Mouse (Mus musculus): ENCODE measurements at regions not wholly inside any gene's neighbourhood (a gene's known extent, or its start where the extent isn't known, plus 50 kb on each side); places are given as distances from the start of the nearest gene placed in this dataset.

DNA sequence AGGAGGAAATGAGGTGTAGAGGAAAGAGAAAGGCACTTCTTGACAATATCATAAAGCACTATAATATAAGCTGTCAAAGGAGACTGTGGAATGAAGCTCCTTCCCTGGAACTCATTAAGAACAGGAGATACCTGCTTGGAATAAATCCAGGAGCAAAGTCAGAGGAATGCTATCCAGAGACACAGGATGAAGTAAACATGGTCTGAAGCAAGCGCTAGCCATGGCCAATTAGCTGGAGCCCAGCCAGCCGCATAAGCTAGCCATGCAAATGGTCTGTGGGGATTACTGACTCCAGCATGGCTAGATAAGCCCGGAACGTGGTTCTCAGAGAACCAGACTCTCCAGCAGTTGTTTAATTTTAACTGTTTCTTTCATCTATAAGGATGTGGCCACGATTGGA, 54.9 kb upstream of the Gpc3 start:
- DNase-seq, result no peak

DNA sequence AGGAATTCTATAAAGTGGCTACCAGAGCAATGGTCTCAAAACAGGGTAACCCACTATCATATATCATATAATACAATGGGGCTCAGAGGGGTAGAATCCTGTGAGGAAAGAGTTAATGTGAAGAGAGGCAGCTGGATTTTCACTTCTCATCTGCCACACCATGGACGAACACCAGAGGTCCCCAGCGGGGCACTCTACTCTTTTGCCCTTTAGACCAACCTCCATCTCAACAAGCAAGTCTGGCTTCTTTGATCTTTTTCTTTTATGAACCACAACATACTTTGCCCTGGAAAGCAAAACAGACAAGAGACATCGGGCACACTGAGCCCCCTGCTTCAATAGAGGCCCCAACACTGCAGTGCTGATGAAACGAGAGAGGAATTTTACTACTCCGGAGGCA, 65.3 kb upstream of the Gpc3 start:
- DNase-seq, result peak; percentile 63

DNA sequence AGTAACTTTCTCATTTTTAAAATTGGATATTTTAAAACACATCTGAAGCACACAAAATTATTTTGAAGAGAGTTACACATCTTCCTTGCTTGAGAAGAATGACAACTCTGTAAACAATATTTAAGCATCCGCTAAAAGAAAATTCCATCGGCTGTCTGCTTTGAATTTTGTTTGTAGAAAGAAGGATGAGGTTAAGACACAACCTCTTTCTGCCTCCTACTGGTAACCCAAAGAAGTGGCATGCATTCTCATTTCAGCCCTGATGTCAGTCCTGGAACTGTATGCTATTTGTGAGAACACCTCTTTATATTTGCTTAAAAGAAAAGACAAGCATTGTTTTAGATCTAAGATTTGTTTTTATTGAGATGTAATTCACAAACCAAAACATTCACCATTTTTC, 80.6 kb upstream of the Gpc3 start:
- DNase-seq, result peak; percentile 25

DNA sequence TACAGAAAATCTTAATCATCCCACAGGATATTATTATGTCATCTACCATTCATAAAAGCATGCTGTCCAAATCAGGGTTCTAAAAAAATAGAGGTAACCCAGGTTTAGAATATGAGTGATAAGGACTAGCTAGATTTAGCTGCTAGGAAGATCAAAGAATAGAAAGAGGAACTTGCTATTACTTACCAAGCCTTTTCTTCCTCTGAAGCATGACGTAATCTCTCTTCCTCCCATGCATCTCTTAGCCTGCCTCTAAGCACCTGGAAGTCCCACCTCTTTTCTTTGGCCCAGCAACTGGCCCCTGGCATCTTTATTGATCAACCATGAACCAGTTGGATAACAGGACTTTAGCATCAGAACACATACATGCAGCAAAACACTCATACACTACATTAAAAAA, 85.9 kb upstream of the Gpc3 start:
- DNase-seq, result no peak

GRCm38 (mm10) chrX:52717495-52717894, 73.5 kb upstream of the Ccdc160 start:
- DNase-seq, result peak; percentile 40

- no peak for DNase-seq
These were observed 52.9 kb upstream of the Ccdc160 start for GRCm38 (mm10) chrX:52738116-52738515.
